Comparison of ENCODE assay signal across 18 mouse cellular contexts in genomic region chr19:21260280-21260679, GRCm38 (mm10). TPM values are rescaled to one million over a fixed set of nuclear protein-coding genes. Genes with fewer than 3 reads are reported as not detected.
DNase-seq lines count a peak whose midpoint lies in the region; ATAC-seq and TF ChIP-seq lines count a peak whose summit lies in the region.
"Had no signal": no experiment of that assay in that cellular context is flagged by ENCODE, and none has a peak within 500 bp of the region (broad histone marks: within the 10 kb centered on the region; RNA-seq: fewer than 3 reads in every experiment).

No protein-coding gene starts in this region.

- H3K4me3 ChIP-seq in spleen, adult 2 months (ENCODE audit: extremely low read depth, insufficient read depth, insufficient read length), result no peak overlapping the region
- H3K4me3 ChIP-seq in limb, embryonic 10.5 days, result no peak overlapping the region
- H3K4me3 ChIP-seq: embryonic facial prominence, embryonic 10.5 days; forebrain, embryonic 13.5 days; heart, embryonic 13.5 days; hindbrain, embryonic 15.5 days had no signal

- peaks cover 2% of the 10 kb centered on the region; the same call in 1 of the 2 replicates for H3K4me1 ChIP-seq in spleen, adult 2 months (ENCODE audit: control insufficient read depth, insufficient read depth, insufficient read length)
- H3K4me1 ChIP-seq in limb, embryonic 10.5 days, result no peaks in the 10 kb centered on the region
- H3K4me1 ChIP-seq: embryonic facial prominence, embryonic 10.5 days; forebrain, embryonic 13.5 days; heart, embryonic 13.5 days; hindbrain, embryonic 15.5 days had no signal

- H3K27me3 ChIP-seq in spleen, adult 2 months (ENCODE audit: control insufficient read depth, insufficient read depth, low read length), result no peaks in the 10 kb centered on the region
- no peaks in the 10 kb centered on the region for H3K27me3 ChIP-seq in limb, embryonic 10.5 days (ENCODE audit: low read depth, poor library complexity, severe bottlenecking)
- H3K27me3 ChIP-seq: forebrain, embryonic 13.5 days; heart, embryonic 13.5 days; hindbrain, embryonic 15.5 days had no signal

- peak; percentile 15 to 17 for DNase-seq in spleen, adult 2 months (ENCODE audit: low read depth in 1 of 2, low spot score in 2 of 2)
- no peak for DNase-seq in spleen, postnatal 14 days (ENCODE audit: low spot score in 2 of 2)
- no peak for DNase-seq in kidney, postnatal 25 days
- DNase-seq in ovary, postnatal 14 days (ENCODE audit: low spot score), result no peak
- no peak for DNase-seq in limb, embryonic 10.5 days (ENCODE audit: low spot score)
- DNase-seq: adrenal gland, postnatal 10 days; cerebellum, adult 11 months; cerebellum, adult 9-11 months; cerebellum, postnatal 36 days; forebrain, postnatal 0 days; gastrocnemius, postnatal 14 days; heart, postnatal 36 days had no signal

- H3K27ac ChIP-seq in spleen, adult 2 months (ENCODE audit: insufficient read depth, low read length), result no peak overlapping the region
- H3K27ac ChIP-seq in limb, embryonic 10.5 days, result no peak overlapping the region
- H3K27ac ChIP-seq: embryonic facial prominence, embryonic 10.5 days; forebrain, embryonic 13.5 days; heart, embryonic 13.5 days; hindbrain, embryonic 15.5 days had no signal

- ATAC-seq in common myeloid progenitor, adult 5-6 weeks (replicated peaks; ENCODE audit: low read depth, poor library complexity, severe bottlenecking), result peak; percentile 65; the same call in 1 of the 2 replicates
- peak; percentile 80; the same call in 1 of the 2 replicates for ATAC-seq in monocyte, adult 5-6 weeks (replicated peaks; ENCODE audit: insufficient number of reproducible peaks, low FRiP score, low TSS enrichment, poor library complexity, severe bottlenecking)
- ATAC-seq: forebrain, embryonic 13.5 days; forebrain, postnatal 0 days had no signal

- no peaks in the 10 kb centered on the region for H3K36me3 ChIP-seq in spleen, adult 2 months (ENCODE audit: control insufficient read depth, insufficient read depth, low read length)
- H3K36me3 ChIP-seq in limb, embryonic 10.5 days, result no peaks in the 10 kb centered on the region
- H3K36me3 ChIP-seq: embryonic facial prominence, embryonic 10.5 days; heart, embryonic 13.5 days; hindbrain, embryonic 15.5 days had no signal

- TF ChIP-seq CTCF in spleen, adult 2 months (IDR thresholded peaks at IDR 0.05; ENCODE audit: extremely low read depth, insufficient read depth, insufficient read length, insufficient replicate concordance), result no peak

- no peak for TF ChIP-seq POLR2A in spleen, adult 2 months (IDR thresholded peaks at IDR 0.05; ENCODE audit: low read depth, low read length)

- H3K9me3 ChIP-seq in limb, embryonic 10.5 days (replicated peaks), result no peaks in the 10 kb centered on the region
- H3K9me3 ChIP-seq: embryonic facial prominence, embryonic 10.5 days; forebrain, embryonic 13.5 days; heart, embryonic 13.5 days; hindbrain, embryonic 15.5 days had no signal

RNA-seq across cellular contexts. Expression of gene Zfand5, which starts 11.8 kb away (rescaled TPM):
- polyA plus RNA-seq in spleen, adult 2 months (2012; rRNA removed), result 6.3 and 12.0 TPM in 2 replicates
- total RNA-seq in common myeloid progenitor, adult 5-6 weeks (2017), result 152 and 154 TPM in 2 replicates
- 376 to 477 TPM (median 405 TPM) in 3 replicates for total RNA-seq in monocyte, adult 5-6 weeks (2017)
- 82.5 and 92.6 TPM in 2 replicates for polyA plus RNA-seq in limb, embryonic 10.5 days (2016; fragmentation: Nextera tagmentation; extraction: Ambion mirVana)

Comparison
In these comparisons a context has a peak if more than half of its experiments do, and no peak if none do; other contexts are left out.
1. DNase-seq: peak in spleen, adult 2 months (2 of 2); none in spleen, postnatal 14 days (0 of 2), kidney, postnatal 25 days (0 of 2), ovary, postnatal 14 days (single experiment) and limb, embryonic 10.5 days (single experiment).